Mouse (Mus musculus): ENCODE measurements around the gene Gm20379.

Gene Gm20379

DNA sequence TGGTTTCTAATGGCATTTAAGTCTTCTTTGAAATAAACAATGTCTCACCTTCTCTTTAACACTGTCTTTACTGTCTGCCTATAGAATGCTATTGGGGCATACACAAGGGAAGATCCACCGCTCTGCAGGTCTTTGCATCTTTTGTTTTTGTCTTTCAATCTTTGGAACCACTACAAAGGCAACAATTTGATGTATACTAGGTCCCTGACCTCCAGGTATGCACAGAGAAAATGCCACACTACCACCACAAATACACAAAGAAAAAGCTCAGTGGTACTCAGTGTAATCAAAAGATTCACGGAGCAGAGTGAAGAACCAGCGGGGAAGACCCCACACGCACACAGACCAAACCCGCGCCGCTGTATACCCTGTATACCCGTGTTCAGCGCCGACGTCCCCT lies at the start of gene Gm20379:
Gene Gm20379 (plus strand): TSS at position 301 of the 400 bp plus-strand sequence.
- DNase-seq (ENCODE audit: low spot score), result no peak

DNA sequence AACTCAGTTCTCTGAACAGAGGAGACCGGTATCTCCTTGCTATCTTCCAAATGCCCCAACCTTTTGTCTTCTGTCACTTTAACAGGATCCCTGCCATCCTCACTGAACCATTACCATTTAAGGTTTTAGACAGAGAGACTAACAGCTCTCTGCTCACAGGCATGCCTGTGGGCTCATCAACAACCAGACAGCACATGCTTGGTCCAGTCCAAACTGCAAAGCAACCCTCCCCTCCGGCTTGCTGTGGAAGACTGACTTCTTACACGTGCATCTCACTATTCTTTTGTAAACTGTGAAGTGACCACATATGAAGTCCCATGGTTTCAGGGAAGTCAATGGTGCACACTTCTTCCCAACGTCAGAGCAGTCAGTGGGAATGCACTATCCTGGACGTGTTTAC lies 44.5 kb upstream of the Gm20379 start:
- DNase-seq (ENCODE audit: low spot score), result no peak

DNA sequence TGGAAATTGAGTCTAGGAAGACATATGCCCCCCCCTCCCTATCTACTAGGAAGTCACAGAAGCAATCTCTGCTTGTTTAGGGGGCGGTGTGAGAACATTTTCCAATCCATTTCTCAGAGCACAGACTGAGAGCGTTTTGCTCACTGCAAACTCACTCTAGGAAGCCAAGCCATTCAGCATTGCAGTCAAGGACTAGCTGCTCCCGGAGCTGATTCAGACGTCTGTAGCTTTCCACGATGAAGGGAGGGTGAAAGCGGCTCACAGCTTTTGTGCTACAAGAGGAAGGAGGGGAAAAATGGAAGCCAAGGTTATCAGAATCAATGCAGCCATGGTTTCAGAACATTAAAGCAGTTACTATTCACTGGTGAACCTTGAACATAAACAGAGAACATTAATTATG lies 42.2 kb upstream of the Gm20379 start:
- no peak for DNase-seq (ENCODE audit: low spot score)

- no peak for DNase-seq (ENCODE audit: low spot score)
Measured at GRCm38 (mm10) chr13:92267076-92267475, 38.7 kb upstream of the Gm20379 start.

- peak; percentile 31 for DNase-seq (ENCODE audit: low spot score)
Measured at GRCm38 (mm10) chr13:92274274-92275198, 31.2 kb upstream of the Gm20379 start.

- DNase-seq (ENCODE audit: low spot score), result no peak
Measured at GRCm38 (mm10) chr13:92275292-92275691, 30.5 kb upstream of the Gm20379 start.

GRCm38 (mm10) chr13:92277027-92277426 lies 28.8 kb upstream of the Gm20379 start:
- DNase-seq (ENCODE audit: low spot score), result no peak

- no peak for DNase-seq (ENCODE audit: low spot score)
Measured at GRCm38 (mm10) chr13:92291605-92292004, 14.2 kb upstream of the Gm20379 start.

DNA sequence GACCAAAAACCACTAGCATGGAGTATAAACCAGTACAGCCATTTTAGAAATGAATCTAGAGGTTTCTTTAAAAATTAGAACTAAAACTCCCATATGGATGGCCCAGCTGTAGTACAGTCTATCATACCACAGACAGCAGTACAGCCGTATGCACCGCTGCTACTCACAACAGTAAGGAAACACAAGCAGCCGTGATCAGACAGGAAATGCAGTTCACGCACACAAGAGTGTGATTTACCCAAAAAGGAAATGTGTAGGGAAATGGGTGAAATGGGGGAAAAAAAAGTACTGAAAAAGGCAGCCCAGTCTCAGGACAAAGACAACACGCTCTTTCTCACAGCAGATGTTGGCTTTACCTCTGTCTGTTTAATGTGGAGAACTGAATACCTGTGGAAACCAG lies 11.9 kb upstream of the Gm20379 start:
- DNase-seq (ENCODE audit: low spot score), result no peak

- DNase-seq (ENCODE audit: low spot score), result no peak
Measured at GRCm38 (mm10) chr13:92296490-92296889, 9.3 kb upstream of the Gm20379 start.

GRCm38 (mm10) chr13:92297021-92297420 lies 8.8 kb upstream of the Gm20379 start:
- DNase-seq (ENCODE audit: low spot score), result no peak

- DNase-seq (ENCODE audit: low spot score), result no peak
Measured at GRCm38 (mm10) chr13:92299522-92299921, 6.3 kb upstream of the Gm20379 start.

- DNase-seq (ENCODE audit: low spot score), result no peak
Measured at GRCm38 (mm10) chr13:92301754-92302153, 4.0 kb upstream of the Gm20379 start.

DNA sequence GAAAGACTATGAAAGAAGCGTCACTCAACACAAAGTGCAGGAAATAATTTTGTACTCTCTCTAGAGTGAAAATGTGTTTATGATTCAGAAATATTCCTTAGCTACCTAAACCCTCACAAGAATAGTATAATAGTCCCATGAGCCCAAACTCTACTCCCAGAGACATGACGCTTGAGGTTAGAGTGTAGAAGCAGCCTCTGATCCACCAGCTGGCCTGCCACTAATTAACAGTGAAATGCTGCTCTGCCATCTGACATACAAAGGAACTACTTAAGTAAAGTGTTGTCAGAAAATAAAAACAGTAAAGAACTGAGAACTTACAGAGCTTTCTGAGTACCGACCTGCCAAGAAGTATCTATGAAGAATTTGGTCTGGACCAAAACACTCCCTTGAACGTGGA lies 3.3 kb upstream of the Gm20379 start:
- DNase-seq (ENCODE audit: low spot score), result no peak

DNA sequence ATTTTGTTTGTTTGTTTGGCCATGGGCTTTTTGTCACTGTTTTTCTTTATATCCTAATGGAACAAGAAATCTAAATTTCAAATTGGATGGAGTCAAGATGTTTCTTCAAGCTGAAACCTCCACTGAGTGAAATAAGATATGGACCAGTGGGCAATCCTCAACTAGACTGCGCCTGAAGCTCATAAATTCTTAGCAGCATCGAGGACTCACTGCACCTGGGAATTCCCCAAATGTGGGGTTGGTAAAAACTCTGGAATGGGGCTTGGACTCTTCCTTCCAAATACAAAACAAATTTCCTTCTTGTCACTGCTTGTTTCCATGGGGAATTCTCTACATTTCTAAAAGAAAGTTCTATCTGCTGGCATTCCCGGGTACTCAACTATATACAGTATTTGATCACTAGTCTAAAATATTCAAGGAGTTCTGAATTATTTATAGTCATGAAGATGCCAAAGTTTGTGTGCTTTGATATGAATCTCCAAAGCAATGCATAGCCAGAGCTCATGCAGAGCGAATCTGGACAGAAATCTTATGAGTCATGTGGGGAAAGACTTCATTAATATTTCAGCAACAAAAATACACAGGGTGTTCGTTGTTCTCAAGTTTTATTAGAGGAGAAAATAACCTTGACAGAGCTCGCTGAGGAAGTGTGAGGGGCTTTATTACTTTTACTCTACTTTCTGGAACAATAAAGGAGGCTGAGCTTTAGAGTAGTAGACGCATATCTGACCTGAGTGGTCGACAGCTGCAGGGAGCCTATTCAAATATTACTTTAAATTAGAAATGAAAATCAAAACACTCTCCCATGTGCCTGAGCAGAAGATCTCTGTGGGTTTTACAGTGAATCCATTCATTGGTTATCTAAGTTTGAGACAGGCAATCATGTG lies 2.5 kb upstream of the Gm20379 start:
- no peak for DNase-seq (ENCODE audit: low spot score)

- no peak for DNase-seq (ENCODE audit: low spot score)
Measured at GRCm38 (mm10) chr13:92304291-92304690, 1.5 kb upstream of the Gm20379 start.

DNA sequence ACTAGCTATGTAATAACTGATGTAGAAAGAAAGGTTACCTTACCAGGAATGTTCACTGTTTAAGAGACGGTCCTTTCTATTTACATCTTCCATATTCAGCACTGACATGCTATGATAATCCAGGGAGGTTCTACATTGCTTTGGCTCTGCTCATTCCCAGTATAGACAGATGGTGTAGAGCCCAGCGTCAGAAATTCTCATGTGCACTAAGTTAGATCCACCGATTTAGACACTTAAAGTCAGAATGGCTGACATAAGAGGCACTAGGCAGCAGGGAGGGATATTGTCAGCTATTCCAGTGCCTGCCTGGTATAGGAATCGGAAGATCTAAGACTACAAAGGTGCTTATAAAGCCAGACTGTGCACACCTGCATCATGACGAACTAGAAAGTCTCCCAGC lies 8.8 kb downstream of the Gm20379 start:
- no peak for DNase-seq (ENCODE audit: low spot score)

- DNase-seq (ENCODE audit: low spot score), result no peak
Measured at GRCm38 (mm10) chr13:92320770-92321169, 15.0 kb downstream of the Gm20379 start.

DNA sequence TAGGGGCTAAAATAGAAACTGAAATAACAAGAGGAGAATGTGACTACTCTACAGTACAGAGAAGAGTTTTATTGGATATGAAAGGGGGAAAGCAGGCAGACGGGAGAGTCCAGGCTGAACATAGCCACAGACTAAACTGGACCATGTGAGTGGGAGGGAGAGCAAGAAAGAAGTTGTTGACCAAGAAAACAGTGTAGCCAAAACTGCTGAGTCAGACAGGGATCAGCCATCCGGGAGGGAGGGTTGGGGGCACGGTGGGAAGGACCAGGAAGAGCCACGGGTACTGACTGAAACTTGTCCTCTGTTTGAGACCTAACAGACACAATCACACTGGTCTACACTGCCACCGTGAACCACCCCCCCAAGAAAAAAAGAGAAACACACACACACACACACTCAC lies 20.2 kb downstream of the Gm20379 start:
- no peak for DNase-seq (ENCODE audit: low spot score)

DNA sequence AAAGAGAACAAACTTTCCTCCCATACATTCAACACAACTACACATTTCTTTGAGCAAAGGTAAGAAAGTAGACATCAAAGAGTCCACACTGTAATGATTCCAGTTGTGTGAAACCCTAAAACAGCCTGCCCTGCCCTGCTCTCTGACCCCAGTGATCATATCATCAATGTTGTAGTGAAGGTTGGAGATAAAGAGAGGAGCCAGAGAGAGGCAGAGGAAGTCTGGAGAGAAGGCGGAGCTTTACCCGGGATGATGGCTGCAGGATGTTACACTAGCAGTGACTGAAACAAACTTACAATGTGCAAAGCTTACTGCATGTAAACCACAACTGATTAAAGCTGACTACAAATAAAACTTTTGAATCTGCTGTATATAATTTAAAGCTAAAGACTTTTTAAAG lies 22.2 kb downstream of the Gm20379 start:
- DNase-seq (ENCODE audit: low spot score), result no peak

DNA sequence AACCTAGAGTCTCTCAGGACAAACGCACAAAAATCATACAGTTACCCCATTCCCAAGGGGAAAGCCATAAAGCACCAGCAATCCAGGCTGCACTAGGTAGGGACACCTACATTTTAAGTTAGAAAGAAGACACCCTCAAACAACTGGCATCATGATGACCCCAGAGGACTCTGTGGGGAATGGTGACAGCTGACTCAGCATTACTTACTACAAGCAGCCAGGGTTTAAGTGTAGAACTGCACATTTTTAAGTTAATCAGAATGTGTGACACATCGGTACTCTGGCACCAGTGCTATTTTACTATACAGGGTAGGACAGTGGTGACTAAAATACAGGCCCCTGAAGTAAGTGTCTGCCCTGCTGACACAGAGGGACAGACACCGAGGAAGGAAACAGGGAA lies 24.8 kb downstream of the Gm20379 start:
- DNase-seq (ENCODE audit: low spot score), result no peak

DNA sequence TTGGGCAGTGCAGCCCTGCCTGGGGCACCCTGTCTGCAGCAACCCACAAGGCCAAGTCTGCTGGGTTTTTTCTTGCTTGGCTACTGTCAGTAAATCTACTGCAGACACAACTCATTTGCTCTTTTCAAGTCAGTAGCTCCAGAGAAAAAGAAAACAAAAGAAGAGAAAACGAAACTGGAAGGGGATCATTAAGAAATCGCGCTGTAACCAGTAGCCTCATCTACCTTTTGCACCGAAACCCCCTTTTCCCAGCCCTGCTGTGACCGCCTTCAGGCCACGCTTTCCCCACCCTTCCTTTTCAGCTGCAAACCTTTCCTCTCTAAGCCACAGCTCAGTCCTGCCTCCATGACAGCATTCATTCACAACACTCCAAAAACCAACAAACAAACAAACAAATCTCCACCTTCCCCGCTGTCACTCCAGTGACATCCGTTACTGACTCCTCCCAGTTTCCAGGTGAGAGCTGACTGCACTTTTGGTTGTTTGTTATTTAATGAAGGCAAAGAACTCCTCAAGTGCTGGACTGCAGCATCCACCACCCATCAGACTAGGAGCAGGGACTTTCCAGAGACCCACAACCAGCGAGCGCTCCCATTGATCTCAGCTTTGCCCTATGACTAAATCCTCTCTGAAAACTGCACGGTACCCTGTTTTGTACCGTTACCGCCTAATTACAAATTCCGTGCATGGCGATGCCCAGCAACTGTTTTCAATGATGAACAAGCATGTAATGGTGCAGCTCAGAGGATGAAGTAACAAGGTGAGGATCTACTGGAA lies 26.5 kb downstream of the Gm20379 start:
- DNase-seq (ENCODE audit: low spot score), result no peak
